Mouse (Mus musculus) CH12F3 (cell line): ENCODE measurements around the gene Xrn1.
"Not testable (repeated sequence)": the region's sequence is repeated elsewhere in the genome, so short reads cannot be mapped to it uniquely, and the experiment has no call there.

Experiments used
- in situ Hi-C: fragments of 300-500 bp; cut with MboI; formaldehyde crosslinking; loops from 2 replicates; pipeline ENCODE4 v1.14.3; 2020; ENCODE audit warnings: low sequenced_read_pairs

The Xrn1 gene

DNA sequence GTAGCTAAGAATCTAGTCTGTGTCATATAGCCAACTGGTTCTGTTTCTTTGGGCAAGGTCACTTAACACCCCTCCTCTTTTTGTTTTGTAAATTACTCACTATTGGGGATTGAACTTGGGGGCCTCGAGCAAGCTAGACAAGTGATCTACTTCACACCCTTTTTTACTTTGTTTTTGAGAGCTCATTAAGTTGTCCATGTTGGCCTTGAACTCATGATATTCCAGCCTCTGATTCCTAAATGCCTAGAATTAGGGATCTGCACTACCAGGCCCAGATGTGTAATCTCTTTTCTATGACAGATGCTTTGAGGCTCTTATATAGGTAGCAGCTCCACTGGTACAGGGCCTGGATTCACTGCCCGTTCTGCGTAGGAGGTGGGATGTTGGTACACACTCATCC, 89.7 kb downstream of the Xrn1 start:
- in situ Hi-C loops: no loop called here

DNA sequence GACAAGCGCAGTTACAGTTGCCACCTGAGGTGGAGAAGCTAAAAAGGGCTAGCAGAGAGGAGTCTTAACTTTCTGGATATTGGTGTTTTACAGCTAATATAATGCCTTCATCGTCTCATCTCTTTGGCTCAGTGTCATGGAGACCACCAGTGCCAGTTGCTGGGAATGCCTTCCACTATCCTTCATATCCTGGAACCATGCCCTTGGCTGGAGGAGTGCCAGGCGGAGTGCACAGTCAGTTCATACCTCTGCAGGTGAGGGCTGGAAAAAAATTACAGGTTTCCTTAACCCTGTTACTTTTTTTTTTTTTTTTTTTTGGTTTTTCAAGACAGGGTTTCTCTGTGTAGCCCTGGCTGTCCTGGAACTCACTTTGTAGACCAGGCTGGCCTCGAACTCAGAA, 96.9 kb downstream of the Xrn1 start:
- in situ Hi-C loops: no loop called here

DNA sequence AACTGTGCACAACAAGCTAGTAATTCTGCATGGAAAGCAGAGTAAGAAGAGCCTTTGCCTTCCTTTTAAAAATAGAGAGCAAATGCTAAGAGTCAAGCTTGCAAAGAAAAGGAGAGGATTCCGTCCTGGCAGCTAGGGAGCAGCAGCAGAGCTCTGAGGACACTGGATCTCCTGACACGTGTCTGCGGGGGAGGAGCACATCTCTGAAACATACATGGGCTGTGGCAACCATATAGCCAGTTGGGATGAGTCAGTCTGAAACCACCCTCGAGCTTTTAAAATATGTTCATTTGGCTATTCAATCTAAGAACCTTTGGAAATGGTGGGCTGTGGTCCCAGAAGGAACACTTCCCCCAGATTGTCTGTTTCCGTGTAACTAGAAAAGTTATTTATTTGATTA, 100.3 kb downstream of the Xrn1 start:
- in situ Hi-C loops: no loop called here

DNA sequence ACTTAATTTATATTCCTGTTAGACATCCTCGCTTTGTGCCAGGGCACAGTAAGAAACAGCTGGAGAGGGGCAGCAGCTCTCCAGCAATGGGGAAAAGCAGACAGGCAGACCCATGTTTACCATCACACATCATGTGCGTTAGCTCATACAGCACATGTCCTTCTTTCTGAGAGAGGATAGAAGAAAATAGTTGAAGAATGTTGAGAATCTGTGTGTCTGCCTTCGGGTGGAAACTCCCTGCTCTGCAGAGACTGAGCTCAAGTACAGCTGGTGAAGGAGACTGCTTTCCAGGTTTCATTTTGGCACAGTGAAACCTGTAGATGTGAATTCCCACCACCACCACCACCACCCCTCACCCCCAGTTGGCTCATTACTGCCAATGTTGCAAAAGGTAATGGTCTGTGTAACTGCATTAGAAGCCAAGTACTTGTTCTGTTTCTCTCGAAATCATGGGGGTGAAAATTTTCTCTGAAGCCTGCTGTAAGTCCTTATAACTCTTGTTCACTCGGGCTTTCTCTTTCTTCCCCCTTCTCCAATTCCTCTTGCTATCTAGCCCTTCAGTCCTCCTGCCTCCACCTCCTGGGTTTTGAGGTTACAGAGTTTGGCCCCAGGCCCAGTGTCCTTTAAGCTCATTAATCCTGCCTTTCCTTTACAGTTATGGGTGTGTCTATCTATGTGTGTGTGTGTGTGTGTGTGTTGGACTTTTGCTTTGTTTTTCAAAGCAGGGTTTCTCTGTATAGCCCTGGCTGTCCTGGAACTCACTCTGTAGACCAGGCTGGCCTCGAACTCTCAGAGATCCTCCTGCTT, 102.1 kb downstream of the Xrn1 start:
- in situ Hi-C loops: no loop called here

DNA sequence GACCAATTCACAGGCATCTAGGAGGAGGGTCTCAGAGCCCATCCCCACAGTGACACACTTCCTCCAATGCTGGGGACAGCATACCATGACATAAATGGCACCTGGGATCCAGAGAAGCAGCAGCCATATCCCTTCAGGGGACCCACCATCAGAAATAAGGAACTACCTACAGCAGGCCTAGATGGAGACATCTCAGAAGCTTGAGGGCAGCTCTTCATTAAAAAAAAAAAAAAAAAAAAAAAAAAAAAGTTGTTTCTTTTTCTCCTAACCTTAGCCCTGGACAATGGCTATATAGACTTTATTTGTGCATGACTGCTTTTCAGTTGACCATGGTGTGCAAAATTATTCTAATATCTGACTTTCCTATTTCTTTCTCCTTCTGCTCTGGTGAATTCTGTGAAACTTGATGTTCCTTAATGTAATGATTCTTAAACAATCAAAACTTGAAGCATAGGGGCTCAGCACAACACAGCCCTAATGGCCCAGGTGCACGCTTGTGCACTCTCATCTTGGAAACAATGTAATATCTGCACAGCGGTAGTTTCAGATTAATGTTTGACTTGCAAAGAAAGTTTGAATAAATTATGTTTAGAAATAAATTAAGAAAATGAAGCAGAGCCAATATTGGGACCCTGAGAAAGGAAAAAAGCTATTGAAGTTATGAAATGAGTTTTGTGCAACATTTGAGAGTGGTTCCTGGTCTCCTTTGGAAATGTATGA, 108.7 kb downstream of the Xrn1 start:
- in situ Hi-C loops: no loop called here

DNA sequence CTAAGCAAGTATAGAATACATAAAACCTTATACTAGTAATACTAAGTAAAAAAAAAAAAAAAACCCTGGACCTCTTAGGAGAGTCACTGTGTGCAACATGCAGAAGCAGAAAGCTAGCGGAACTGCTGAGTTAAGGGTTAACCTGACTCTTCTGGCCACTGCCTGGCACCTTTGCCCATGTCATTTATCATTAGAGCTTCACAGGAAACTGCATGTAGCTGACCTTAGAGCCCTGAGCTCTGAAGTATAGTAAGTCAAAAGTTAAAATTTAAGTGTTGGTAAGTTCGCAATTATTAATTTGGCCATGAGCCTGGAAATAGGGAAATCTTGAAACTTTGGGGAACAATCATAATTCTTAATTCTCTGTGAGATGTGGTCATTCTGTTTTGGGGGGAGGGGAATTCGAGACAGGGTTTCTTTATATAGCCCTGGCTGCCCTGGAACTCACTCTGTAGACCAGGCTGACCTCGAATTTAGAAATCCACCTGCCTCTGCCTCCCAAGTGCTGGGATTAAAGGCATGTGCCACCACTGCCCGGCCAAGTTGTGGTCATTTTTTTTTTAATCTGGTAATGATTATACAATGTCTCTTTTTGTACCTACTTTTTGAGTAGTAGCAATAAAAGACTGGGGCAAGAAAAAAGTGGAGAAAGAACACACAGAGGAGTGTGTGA, 109.4 kb downstream of the Xrn1 start:
- in situ Hi-C loops: no loop called here

DNA sequence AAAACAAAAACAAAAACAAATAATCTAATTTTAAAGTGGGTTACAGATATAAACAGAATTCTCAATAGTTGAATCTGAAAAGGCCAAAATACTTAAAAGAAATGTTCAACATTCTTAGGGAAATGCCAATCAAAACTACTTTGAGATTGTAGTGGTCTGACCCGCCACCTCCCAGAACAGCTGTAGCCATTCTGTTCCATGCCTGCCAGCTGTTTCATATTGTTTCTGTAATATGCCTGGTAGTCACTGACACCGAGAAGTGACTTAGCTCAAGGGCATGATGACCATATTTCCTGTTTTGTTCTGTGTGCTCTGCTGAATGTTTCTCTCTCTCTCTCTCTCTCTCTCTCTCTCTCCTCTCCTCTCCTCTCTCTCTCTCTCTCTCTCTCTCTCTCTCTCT, 112.9 kb downstream of the Xrn1 start:
- in situ Hi-C loops: no loop called here

DNA sequence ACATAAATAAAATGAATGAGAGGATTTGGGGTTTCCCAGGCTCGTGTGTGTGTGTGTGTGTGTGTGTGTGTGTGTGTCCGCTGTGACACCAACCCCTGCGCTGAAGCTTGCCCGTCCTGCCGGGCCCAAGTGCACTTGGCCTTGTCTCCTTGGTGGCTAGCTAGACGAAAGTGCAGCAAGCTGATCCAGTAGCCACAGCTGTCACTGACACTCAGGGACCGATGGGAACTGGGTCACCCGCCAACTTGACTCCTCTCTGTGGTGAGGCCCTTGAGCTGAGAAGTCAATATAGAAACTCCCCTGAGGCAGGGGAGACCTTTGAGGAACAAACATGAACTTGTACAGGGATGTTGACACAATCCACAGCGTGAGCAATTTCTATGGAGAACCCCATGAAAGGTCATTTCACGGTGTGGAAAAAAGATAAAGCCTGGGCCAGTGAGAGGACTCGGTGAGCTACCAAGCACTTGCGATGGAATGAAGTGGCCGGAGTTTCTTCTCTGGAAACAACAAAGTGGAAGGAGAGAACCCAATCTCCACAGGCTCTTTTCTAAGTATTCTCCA, 124.3 kb downstream of the Xrn1 start:
- in situ Hi-C loops: no loop called here

DNA sequence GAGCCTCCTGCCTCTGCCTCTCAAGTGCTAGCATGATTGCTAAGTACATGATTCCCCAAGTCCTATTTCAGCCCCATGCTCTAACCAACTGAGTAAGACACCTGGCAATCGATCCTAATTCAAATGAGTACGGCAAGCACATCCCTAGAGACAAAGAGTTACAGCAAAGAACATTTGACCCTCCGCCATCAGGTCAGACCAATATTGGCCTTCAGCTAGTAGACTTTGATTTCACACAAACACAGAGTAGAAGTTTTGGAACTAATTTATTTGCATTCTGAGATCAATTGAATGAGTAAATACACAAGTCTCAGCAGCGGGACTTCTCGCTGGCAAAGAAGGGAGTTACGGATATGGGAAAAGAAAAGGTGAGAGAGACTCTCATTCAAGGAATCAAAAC, 130.7 kb downstream of the Xrn1 start:
- in situ Hi-C loops: no loop called here

DNA sequence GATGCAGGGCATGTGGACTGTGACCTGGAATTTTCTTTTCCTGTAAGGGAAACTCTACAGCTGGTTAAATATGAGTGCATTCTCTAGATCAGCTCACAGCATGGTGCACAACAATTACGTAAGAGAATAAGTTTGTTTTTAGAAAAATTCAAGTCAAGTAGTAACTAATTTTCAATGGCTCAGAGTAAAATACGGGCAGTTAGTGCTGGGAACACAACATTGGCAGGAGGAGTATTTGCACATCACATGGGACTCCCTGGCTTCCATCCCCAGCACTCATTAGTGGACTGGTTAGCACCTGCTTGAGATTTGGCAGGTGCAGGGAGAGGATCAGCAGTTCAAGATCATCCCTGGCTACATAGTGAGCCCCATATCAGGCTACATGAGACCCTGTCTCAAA, 133.1 kb downstream of the Xrn1 start:
- in situ Hi-C loops: no loop called here

DNA sequence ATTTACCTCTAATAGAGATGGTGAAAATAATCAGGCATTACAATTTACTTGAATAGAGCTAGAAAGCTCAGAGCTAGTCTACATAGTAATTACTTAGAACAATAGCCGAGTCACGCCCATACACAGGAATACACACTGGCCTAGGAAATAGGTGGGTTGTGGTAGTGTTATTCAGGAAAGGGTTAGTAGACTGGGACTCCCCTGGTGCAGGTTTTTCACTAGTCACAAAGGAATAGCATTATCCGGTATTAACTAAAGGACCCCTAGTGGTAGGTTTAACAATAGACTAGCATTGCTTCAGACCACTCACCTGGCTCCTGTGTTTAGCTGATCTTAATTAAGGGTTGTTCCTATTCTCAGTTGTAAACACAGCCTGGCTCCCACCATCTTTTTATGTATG, 133.9 kb downstream of the Xrn1 start:
- in situ Hi-C loops: not testable (repeated sequence)

DNA sequence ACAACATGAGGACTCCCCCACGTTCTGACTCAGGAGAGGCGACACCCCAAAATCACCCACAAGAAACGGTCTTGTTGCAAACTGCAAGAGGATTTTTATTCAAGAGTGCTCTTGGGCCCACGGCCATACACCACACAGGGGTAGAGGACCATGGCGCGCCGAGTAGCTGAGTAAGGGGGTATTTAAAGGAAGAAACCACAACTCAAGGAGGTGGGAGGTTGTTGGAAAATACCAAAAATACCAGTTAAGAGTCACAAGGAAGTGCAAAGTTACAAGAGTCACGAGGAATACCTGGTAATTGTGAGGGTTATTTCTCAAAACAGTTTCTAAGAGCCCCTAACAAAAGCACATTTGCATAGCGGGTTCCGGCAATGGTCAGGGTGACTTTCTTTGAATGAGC, 138.1 kb downstream of the Xrn1 start:
- in situ Hi-C loops: not testable (repeated sequence)

DNA sequence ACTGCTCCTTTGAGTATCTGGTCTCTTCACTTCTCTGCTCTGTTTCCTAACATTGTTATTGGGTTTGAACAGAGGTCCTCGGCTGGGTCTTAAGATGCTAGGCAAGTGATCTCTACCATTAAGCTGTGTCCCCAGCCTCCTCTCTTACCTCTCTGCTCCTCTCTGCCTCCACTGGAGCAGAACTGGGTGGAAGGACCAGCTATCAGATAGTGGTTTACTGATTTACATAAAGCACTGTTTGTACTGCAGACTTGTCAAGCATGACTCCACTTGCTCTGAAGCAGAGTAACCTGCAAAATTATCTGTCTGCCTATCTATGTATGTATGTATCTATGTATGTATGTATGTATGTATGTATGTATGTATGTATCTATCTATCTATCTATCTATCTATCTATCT, 138.7 kb downstream of the Xrn1 start:
- in situ Hi-C loops: no loop called here

DNA sequence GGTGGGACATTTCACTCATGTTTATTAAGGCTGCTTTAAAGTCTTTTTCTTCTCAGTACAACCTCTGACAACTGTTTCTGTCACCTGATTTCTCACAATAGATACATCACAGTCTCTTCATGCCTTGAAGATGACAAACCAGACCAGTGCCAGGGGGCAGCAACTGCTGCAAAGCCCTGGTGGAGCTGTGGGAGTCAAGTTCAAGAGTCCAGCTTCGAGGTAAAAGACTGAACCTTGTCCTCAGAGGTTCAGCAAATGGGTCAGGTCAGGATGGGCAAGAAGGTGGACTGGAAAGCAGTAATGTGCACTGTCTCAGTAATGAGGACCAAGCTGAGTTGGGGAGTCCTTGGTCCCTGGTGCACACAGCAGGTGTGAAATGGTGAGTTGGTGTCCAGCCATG, 139.8 kb downstream of the Xrn1 start:
- in situ Hi-C loops: no loop called here

DNA sequence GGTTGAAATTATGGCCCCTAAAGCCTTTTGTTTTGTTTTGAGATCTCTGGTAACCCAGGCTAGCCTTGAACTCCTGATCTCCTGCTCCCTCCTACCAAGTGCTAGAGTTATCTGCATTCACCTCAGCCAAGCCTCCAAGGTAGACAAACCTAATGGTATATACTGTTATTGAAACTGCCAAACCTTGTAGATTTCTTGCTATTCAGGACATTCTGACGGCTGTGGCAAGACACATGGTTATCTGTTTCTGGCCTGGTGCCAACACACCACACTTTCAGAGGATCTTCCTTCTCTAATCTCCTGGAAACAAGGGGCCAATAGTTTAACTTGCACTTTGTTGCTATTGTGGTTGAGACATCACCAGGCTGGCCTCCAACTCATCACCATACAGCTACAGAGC, 140.6 kb downstream of the Xrn1 start:
- in situ Hi-C loops: no loop called here

DNA sequence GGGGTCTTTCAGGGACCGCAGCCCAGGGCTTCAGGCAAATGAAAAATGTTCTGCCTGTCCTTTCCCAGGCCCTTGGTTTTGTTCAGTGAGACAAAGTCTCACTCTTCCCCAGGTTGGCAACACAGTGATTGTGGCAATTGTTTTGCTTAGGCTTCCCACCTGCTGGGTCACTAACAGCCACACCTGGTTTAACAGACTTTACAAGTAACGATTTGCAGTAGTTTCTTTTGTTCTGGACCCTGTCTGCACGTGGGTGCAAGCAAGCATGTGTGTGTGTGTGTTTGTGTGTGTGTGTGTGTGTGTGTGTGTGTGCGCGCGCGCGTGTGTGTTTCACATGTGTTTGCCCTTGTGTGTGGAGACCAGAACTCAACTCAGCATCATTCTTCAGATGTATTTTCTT, 148.3 kb downstream of the Xrn1 start:
- in situ Hi-C loops: no loop called here
